Mouse (Mus musculus) adipose tissue, adult 10 weeks (tissue): ENCODE results near the gene Zp3r. TPM values are rescaled to one million over a fixed set of nuclear protein-coding genes. Genes with fewer than 3 reads are reported as not detected.

Source experiments
- polyA plus RNA-seq: library from polyadenylated mRNA; stranded (reverse); fragments of 350-450 nt; fragmentation: Illumina TruSeq; extraction: RNeasy Lipid Tissue Mini Kit (QIAGEN cat#74804); gene quantifications from one replicate; pipeline ENCODE4 v1.2.3, GENCODE M21; 2014; ENCODE audit warnings: low read depth, low replicate concordance

Gene Zp3r
- polyA plus RNA-seq = 1.8 TPM

DNA sequence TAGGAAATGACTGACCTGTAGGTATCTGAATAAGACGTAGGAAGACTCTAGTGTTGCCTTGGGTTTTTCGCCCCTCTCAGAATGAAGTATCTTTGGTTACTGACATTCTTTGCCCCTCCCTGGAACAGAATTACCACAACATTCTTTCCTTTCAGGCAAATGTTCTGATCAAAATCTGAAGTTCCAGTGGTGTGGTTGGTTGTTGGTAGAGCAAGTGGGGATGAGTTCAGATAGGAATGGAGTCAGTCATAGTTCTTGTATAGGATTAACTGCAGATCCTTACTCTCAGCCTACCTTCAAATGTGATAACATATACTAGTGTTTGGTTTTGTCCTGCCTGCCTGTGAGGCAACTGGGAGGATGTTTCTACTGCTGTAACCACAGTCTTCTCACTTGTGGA, at the start of gene Zp3r:
Gene Zp3r, minus strand, starts transcription at position 101 of the 400 bp plus-strand sequence.

DNA sequence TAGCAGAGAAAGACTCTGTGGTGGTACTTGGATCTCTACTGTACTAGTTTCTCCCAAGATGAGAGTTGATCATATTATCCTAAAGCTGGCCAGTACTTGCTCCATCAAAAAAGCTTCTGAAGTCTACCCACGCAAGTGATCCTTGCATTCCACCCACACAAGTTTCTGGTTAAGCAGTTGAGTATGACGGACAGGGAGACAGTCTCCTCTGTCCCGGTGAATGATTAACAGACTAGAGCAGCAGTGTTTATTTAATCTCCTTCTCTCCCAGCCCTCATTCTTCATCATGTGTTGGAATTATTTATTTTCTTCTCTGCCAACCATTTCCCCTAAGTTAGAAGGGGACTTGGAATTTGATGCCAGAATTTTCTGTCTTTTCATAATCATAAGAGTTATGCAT, 32.0 kb upstream of the Zp3r start, which contains the start of gene C4bp:
Gene C4bp, minus strand, starts transcription at position 179 of the 400 bp plus-strand sequence.

Other genes starting within 250 kb of the Zp3r start
- gene Cd55b, start 206.6 kb downstream of the Zp3r start, polyA plus RNA-seq = 5.1 TPM
- gene Cd55, start 166.9 kb downstream of the Zp3r start, polyA plus RNA-seq = 20.3 TPM
- gene C4bp, start 32.0 kb upstream of the Zp3r start, polyA plus RNA-seq = 695 TPM
- 0.25 TPM for gene Gm29427, start 86.2 kb upstream of the Zp3r start, polyA plus RNA-seq
- gene Yod1, start 87.7 kb upstream of the Zp3r start, polyA plus RNA-seq = 3.3 TPM
- 25.2 TPM for gene Pfkfb2, start 99.6 kb upstream of the Zp3r start, polyA plus RNA-seq
- 2.0 TPM for gene AA986860, start 102.4 kb upstream of the Zp3r start, polyA plus RNA-seq
- gene Fcamr, start 171.3 kb upstream of the Zp3r start, polyA plus RNA-seq = 1.7 TPM
- gene Pigr, start 197.1 kb upstream of the Zp3r start, polyA plus RNA-seq = 0.17 TPM
- gene Fcmr, start 236.0 kb upstream of the Zp3r start, polyA plus RNA-seq = 10.3 TPM